Mouse (Mus musculus): ENCODE measurements around the gene Atp8b3. TPM values are rescaled to one million over a fixed set of nuclear protein-coding genes. Genes with fewer than 3 reads are reported as not detected.

The Atp8b3 gene
- polyA plus RNA-seq, 1 experiment, result 0.86 TPM

GRCm38 (mm10) chr10:80577195-80578130 lies 38.5 kb upstream of the Atp8b3 start, which contains the start of gene Klf16:
TSS of gene Klf16 (minus strand) at chr10:80577321.
- peak; percentile 97 for DNase-seq (ENCODE audit: low read depth)
- TF ChIP-seq POLR2A (IDR thresholded peaks at IDR 0.05; ENCODE audit: borderline replicate concordance, extremely low read depth, insufficient read depth, insufficient read length, poor library complexity, severe bottlenecking) (0 out of 2 replicates have a peak, but pooled peaks have one; percentile 18), CTCF (IDR thresholded peaks at IDR 0.05; ENCODE audit: borderline replicate concordance, extremely low read depth, insufficient read depth, insufficient read length) (no peak)

- no peak for TF ChIP-seq CTCF (IDR thresholded peaks at IDR 0.05; ENCODE audit: borderline replicate concordance, extremely low read depth, insufficient read depth, insufficient read length)
- TF ChIP-seq POLR2A (IDR thresholded peaks at IDR 0.05; ENCODE audit: borderline replicate concordance, extremely low read depth, insufficient read depth, insufficient read length, poor library complexity, severe bottlenecking), result no peak
- peak; percentile 30 for DNase-seq (ENCODE audit: low read depth)
Measured at GRCm38 (mm10) chr10:80576351-80577194, 37.6 kb upstream of the Atp8b3 start.

DNA sequence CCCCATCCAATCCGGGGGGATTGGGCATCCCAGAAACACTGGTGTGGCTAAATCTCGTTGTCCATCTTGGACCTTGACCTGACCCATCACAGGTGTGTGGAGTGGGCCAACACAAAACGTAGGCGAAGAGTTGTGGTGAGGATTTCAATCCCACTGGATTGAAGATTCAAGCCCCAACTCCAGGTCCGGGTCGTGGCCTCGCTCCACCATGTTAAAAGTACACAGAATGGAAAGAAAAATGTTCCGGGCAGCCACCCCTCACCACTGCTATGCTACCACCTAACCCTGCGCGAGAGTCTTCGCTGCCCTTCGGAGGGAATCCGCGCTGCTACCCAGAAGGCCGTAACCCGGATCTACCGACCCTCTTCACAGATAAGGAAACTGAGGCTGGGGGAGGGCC lies 37.0 kb upstream of the Atp8b3 start:
- TF ChIP-seq CTCF (IDR thresholded peaks at IDR 0.05; ENCODE audit: borderline replicate concordance, extremely low read depth, insufficient read depth, insufficient read length), result no peak
- no peak for TF ChIP-seq POLR2A (IDR thresholded peaks at IDR 0.05; ENCODE audit: borderline replicate concordance, extremely low read depth, insufficient read depth, insufficient read length, poor library complexity, severe bottlenecking)
- DNase-seq (ENCODE audit: low read depth), result no peak

GRCm38 (mm10) chr10:80574896-80575295 lies 36.0 kb upstream of the Atp8b3 start:
- DNase-seq (ENCODE audit: low read depth), result no peak
- no peak for TF ChIP-seq CTCF (IDR thresholded peaks at IDR 0.05; ENCODE audit: borderline replicate concordance, extremely low read depth, insufficient read depth, insufficient read length)
- no peak for TF ChIP-seq POLR2A (IDR thresholded peaks at IDR 0.05; ENCODE audit: borderline replicate concordance, extremely low read depth, insufficient read depth, insufficient read length, poor library complexity, severe bottlenecking)

DNA sequence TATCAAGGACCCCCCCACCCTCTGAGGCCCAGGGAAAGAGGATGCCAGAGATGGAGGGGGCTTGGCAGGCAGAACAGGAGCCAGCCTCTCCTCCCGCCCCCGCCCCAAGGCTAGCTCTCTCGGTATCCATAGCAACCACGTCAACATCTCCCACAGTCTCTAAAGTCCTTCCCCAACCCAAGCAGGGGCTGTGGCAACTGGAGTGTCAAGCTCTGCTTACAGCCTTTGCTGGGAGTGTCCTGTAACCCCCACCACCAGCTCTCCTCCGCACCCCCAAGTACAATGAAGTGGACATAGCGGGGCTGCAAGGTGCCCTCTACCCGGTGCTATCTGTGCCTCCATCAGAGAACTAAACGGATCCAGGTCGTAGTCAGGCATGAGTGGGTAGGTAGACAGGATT lies 35.0 kb upstream of the Atp8b3 start:
- TF ChIP-seq CTCF (IDR thresholded peaks at IDR 0.05; ENCODE audit: borderline replicate concordance, extremely low read depth, insufficient read depth, insufficient read length), result no peak
- no peak for TF ChIP-seq POLR2A (IDR thresholded peaks at IDR 0.05; ENCODE audit: borderline replicate concordance, extremely low read depth, insufficient read depth, insufficient read length, poor library complexity, severe bottlenecking)
- peak; percentile 45 for DNase-seq (ENCODE audit: low read depth)

- TF ChIP-seq CTCF (IDR thresholded peaks at IDR 0.05; ENCODE audit: borderline replicate concordance, extremely low read depth, insufficient read depth, insufficient read length) (no peak), POLR2A (IDR thresholded peaks at IDR 0.05; ENCODE audit: borderline replicate concordance, extremely low read depth, insufficient read depth, insufficient read length, poor library complexity, severe bottlenecking) (no peak)
- no peak for DNase-seq (ENCODE audit: low read depth)
Measured at GRCm38 (mm10) chr10:80572477-80572876, 33.6 kb upstream of the Atp8b3 start.

DNA sequence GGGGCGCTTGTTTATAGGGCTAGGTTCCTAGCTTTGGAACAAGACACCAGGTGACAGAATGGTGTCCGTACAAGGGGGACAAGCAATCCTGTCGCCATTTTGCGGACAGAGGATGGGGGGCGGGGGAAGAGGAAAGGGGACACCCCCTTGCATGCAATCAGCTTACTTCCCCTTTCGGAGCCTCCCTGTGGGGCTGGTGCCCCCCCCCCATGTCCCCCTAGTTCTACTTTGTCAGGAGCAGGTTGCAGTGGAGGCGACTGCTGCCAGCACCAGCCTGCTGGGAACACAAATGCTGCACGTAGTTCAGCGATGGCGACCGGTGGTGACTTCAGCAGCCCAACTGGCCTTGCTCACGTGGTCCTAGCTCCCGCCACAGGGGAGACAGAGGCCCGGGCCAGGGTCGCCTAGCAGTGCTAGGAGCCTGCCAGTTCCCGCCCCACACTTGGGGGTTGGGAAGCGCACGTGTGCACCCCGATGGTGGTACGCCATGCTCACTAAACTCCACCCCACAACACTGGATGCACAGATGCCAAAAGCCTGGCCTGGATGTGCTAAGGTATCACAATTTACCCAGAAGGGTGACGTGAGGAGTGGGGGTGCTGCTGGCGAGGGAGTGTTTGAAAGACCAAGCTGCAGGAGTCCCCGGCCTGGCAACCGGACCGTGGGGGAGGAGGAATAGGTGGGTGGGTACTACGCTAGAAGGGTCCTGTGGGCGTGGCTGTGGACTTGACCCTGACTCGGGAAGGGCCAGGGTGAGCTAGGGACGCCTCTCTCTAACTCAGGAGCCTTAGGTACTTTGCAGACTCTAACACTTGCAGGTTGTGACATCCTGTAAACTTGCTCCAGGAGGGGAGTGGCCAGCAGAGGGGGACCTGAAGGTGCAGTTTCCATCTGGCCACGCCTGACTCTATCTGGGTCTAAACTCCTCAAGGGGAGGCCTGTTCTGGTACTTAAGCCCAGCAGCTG lies 32.2 kb upstream of the Atp8b3 start:
- TF ChIP-seq POLR2A (IDR thresholded peaks at IDR 0.05; ENCODE audit: borderline replicate concordance, extremely low read depth, insufficient read depth, insufficient read length, poor library complexity, severe bottlenecking) (no peak), CTCF (IDR thresholded peaks at IDR 0.05; ENCODE audit: borderline replicate concordance, extremely low read depth, insufficient read depth, insufficient read length) (no peak)
- peak; percentile 63 for DNase-seq (ENCODE audit: low read depth)

DNA sequence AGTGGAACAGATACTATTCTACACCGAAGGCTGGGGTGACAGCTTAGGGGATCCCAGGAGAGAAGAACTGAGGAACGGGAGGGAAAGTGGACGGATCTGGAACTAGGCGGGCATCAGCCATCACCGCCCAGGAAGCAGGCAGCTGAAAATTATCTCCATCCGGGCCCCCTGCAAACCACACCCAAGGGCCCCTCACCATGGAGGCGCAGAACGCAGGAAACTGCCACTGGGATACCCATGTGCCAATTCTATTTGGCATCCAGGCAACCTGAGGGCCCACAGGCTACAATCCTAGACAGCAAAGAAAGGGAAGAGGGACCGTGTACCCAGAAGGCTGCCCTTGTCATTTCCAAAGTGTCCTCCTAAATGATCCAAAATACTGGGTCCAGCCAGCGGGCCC lies 31.5 kb upstream of the Atp8b3 start:
- no peak for TF ChIP-seq CTCF (IDR thresholded peaks at IDR 0.05; ENCODE audit: borderline replicate concordance, extremely low read depth, insufficient read depth, insufficient read length)
- no peak for TF ChIP-seq POLR2A (IDR thresholded peaks at IDR 0.05; ENCODE audit: borderline replicate concordance, extremely low read depth, insufficient read depth, insufficient read length, poor library complexity, severe bottlenecking)
- no peak for DNase-seq (ENCODE audit: low read depth)

DNA sequence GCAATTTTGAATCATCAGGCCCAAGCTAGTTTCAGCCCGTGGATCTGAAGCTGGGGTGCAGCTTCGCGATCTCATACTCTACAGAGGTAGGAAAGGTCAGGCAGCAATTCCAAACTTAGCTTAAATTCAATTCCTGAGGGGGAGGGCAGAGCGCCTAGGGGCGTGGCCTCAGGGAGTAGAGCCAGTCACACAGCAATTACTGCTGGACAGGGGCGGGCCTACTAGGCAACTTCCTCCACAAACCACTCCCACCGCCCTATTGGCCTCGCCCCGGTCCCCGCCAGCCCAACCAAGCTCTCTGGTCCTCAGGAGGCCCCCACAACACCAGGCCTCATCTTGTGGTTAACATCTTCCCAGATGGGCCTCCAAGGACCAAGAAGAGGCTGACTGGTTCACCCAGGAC lies 30.7 kb upstream of the Atp8b3 start:
- TF ChIP-seq CTCF (IDR thresholded peaks at IDR 0.05; ENCODE audit: borderline replicate concordance, extremely low read depth, insufficient read depth, insufficient read length) (no peak), POLR2A (IDR thresholded peaks at IDR 0.05; ENCODE audit: borderline replicate concordance, extremely low read depth, insufficient read depth, insufficient read length, poor library complexity, severe bottlenecking) (no peak)
- no peak for DNase-seq (ENCODE audit: low read depth)

GRCm38 (mm10) chr10:80568876-80569275 lies 30.0 kb upstream of the Atp8b3 start:
- DNase-seq (ENCODE audit: low read depth), result no peak
- TF ChIP-seq CTCF (IDR thresholded peaks at IDR 0.05; ENCODE audit: borderline replicate concordance, extremely low read depth, insufficient read depth, insufficient read length) (no peak), POLR2A (IDR thresholded peaks at IDR 0.05; ENCODE audit: borderline replicate concordance, extremely low read depth, insufficient read depth, insufficient read length, poor library complexity, severe bottlenecking) (no peak)

Data from brain, embryonic 14.5 days (tissue).